In the genomic region with DNA sequence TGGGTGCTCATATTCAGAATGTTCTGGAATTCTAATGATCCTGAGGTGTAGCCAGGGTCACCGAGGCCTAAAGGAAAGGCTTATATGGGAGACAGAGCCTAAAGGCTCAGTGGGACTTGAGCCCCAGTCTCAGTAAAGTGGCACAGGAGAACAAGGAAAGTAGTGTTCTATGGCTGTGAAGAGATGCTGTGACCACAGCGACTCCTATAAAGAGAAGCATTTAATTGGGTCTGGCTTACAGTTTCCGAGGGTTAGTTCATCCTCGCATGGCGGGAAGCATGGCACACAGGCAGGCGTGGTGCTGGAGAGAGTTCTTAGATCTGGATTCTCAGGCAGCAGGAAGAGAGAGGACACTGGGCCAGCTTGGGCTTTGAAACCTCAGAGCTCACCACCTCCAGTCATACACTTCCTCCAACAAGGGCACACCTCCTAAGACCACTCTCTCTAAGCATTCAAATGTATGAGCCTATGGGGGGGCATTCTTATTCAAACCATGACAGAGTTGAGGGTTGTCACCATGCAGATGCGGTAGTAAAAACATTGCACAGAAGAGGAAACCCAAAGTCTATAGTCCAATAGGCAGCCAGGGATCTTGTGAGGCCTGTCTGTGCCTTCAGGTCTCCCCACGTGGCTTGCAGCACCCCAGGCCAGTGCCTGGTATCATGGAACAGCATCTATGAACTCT, we compare ENCODE assay signal across 29 mouse cellular contexts. TPM values are rescaled to one million over a fixed set of nuclear protein-coding genes. Genes with fewer than 3 reads are reported as not detected.
DNase-seq lines count a peak whose midpoint lies in the region; ATAC-seq lines count a peak whose summit lies in the region.
"Had no signal": no experiment of that assay in that cellular context is flagged by ENCODE, and none has a peak within 500 bp of the region (broad histone marks: within the 10 kb centered on the region; RNA-seq: fewer than 3 reads in every experiment).

No protein-coding gene starts in this region.

- H3K27me3 ChIP-seq in midbrain, embryonic 11.5 days (ENCODE audit: control insufficient read depth, insufficient read depth, low read length): peaks cover 32% of the 10 kb centered on the region
- H3K27me3 ChIP-seq in midbrain, embryonic 13.5 days: peaks cover 45% of the 10 kb centered on the region
- peaks cover 33% of the 10 kb centered on the region for H3K27me3 ChIP-seq in kidney, embryonic 14.5 days (ENCODE audit: control insufficient read depth, insufficient read depth, low read length)

- H3K27ac ChIP-seq in midbrain, embryonic 11.5 days (ENCODE audit: low read depth, low read length): no peak overlapping the region
- no peak overlapping the region for H3K27ac ChIP-seq in midbrain, embryonic 13.5 days
- no peak overlapping the region for H3K27ac ChIP-seq in kidney, embryonic 14.5 days (ENCODE audit: low read depth, low read length)
- H3K27ac ChIP-seq: forebrain, embryonic 10.5 days; forebrain, embryonic 15.5 days; heart, adult 2 months; heart, embryonic 10.5 days; heart, embryonic 13.5 days; hindbrain, embryonic 12.5 days; hindbrain, embryonic 15.5 days had no signal

- H3K4me2 ChIP-seq in midbrain, embryonic 11.5 days: no peak overlapping the region
- H3K4me2 ChIP-seq in midbrain, embryonic 13.5 days (replicated peaks): no peak overlapping the region
- H3K4me2 ChIP-seq in kidney, embryonic 14.5 days (replicated peaks; ENCODE audit: low read depth, low read length): no peak overlapping the region
- H3K4me2 ChIP-seq: forebrain, embryonic 15.5 days; heart, embryonic 13.5 days; hindbrain, embryonic 12.5 days; hindbrain, embryonic 15.5 days had no signal

- no peaks in the 10 kb centered on the region for H3K9me3 ChIP-seq in midbrain, embryonic 11.5 days (ENCODE audit: control insufficient read depth, low read length)
- H3K9me3 ChIP-seq in midbrain, embryonic 13.5 days: no peaks in the 10 kb centered on the region
- H3K9me3 ChIP-seq in kidney, embryonic 14.5 days (ENCODE audit: control insufficient read depth, low read length): no peaks in the 10 kb centered on the region
- H3K9me3 ChIP-seq: forebrain, embryonic 10.5 days; forebrain, embryonic 15.5 days; heart, embryonic 10.5 days; heart, embryonic 13.5 days; hindbrain, embryonic 12.5 days; hindbrain, embryonic 15.5 days had no signal

- peaks cover 33% of the 10 kb centered on the region for H3K4me1 ChIP-seq in midbrain, embryonic 11.5 days (ENCODE audit: control insufficient read depth, insufficient read depth, low read length)
- H3K4me1 ChIP-seq in midbrain, embryonic 13.5 days (replicated peaks): peaks cover 41% of the 10 kb centered on the region
- peaks cover 28% of the 10 kb centered on the region for H3K4me1 ChIP-seq in kidney, embryonic 14.5 days (ENCODE audit: control insufficient read depth, insufficient read depth, low read length)

- no peak overlapping the region for H3K9ac ChIP-seq in midbrain, embryonic 11.5 days (ENCODE audit: low read length)
- H3K9ac ChIP-seq in midbrain, embryonic 13.5 days (replicated peaks): no peak overlapping the region
- no peak overlapping the region for H3K9ac ChIP-seq in kidney, embryonic 14.5 days (ENCODE audit: low read depth, low read length)
- H3K9ac ChIP-seq: forebrain, embryonic 15.5 days; heart, embryonic 13.5 days; hindbrain, embryonic 12.5 days; hindbrain, embryonic 15.5 days had no signal

- H3K4me3 ChIP-seq in midbrain, embryonic 11.5 days (ENCODE audit: low read depth, low read length): no peak overlapping the region
- H3K4me3 ChIP-seq in midbrain, embryonic 13.5 days (replicated peaks): no peak overlapping the region
- H3K4me3 ChIP-seq in kidney, embryonic 14.5 days (ENCODE audit: low read length): no peak overlapping the region
- H3K4me3 ChIP-seq: forebrain, embryonic 10.5 days; forebrain, embryonic 15.5 days; heart, adult 2 months; heart, embryonic 10.5 days; heart, embryonic 13.5 days; hindbrain, embryonic 12.5 days; hindbrain, embryonic 15.5 days had no signal

- 84% methylated on average over 8 of the region's 8 CpGs for WGBS in midbrain, embryonic 11.5 days
- WGBS in midbrain, embryonic 13.5 days: 78% methylated on average over 8 of the region's 8 CpGs
- 81% methylated on average over 8 of the region's 8 CpGs for WGBS in kidney, embryonic 14.5 days

- ATAC-seq in midbrain, embryonic 11.5 days (ENCODE audit: low FRiP score): no peak
- no peak for ATAC-seq in midbrain, embryonic 13.5 days
- no peak for ATAC-seq in kidney, embryonic 14.5 days (ENCODE audit: low FRiP score, low TSS enrichment)
- ATAC-seq: CD4-positive, CD25-positive, alpha-beta regulatory T cell, adult 4 months; forebrain, embryonic 15.5 days had no signal

- H3K36me3 ChIP-seq in midbrain, embryonic 11.5 days (ENCODE audit: control insufficient read depth, insufficient read depth, low read length): no peaks in the 10 kb centered on the region
- no peaks in the 10 kb centered on the region for H3K36me3 ChIP-seq in midbrain, embryonic 13.5 days
- H3K36me3 ChIP-seq in kidney, embryonic 14.5 days (ENCODE audit: control insufficient read depth, insufficient read depth, low read length): no peaks in the 10 kb centered on the region
- H3K36me3 ChIP-seq: forebrain, embryonic 10.5 days; forebrain, embryonic 15.5 days; heart, embryonic 10.5 days; heart, embryonic 13.5 days; hindbrain, embryonic 12.5 days; hindbrain, embryonic 15.5 days had no signal

- DNase-seq in midbrain, embryonic 11.5 days (ENCODE audit: low spot score, missing footprints): peak; percentile 75
- peak; percentile 50 for DNase-seq in ZHBTc4 (ENCODE audit: low read depth, low spot score)
- peak; percentile 16 for DNase-seq in retina, embryonic 14.5 days (ENCODE audit: low spot score)
- no peak for DNase-seq in kidney, adult 8-10 months
- DNase-seq: adrenal gland, adult 2 months; adrenal gland, postnatal 14 days; cerebellum, adult 11-12 months; cerebellum, adult 8-10 months; cerebellum, postnatal 10 days; cerebellum, postnatal 36 days; embryo, embryonic 11 days; gastrocnemius, postnatal 10 days; gastrocnemius, postnatal 36 days; heart, adult 2 months; heart, postnatal 14 days had no signal

RNA-seq across cellular contexts. Expression of gene Sphk1, which starts 1.9 kb away (rescaled TPM):
- 7.1 and 8.3 TPM in 2 replicates for polyA plus RNA-seq in midbrain, embryonic 11.5 days (2014; fragmentation: Nextera tagmentation; extraction: Ambion mirVana)
- polyA plus RNA-seq in midbrain, embryonic 13.5 days (2015; fragmentation: Nextera tagmentation; extraction: Ambion mirVana): 3.1 and 3.2 TPM in 2 replicates
- polyA plus RNA-seq in kidney, embryonic 14.5 days (2014; fragmentation: Nextera tagmentation; extraction: Ambion mirVana): 3.0 and 3.7 TPM in 2 replicates

RNA-seq across cellular contexts. Expression of gene Prpsap1, which starts 34.8 kb away (rescaled TPM):
- polyA plus RNA-seq in midbrain, embryonic 11.5 days (2014; fragmentation: Nextera tagmentation; extraction: Ambion mirVana): 173 and 183 TPM in 2 replicates
- 175 and 187 TPM in 2 replicates for polyA plus RNA-seq in midbrain, embryonic 13.5 days (2015; fragmentation: Nextera tagmentation; extraction: Ambion mirVana)
- polyA plus RNA-seq in kidney, embryonic 14.5 days (2014; fragmentation: Nextera tagmentation; extraction: Ambion mirVana): 160 and 212 TPM in 2 replicates

RNA-seq across cellular contexts. Expression of gene Ube2o, which starts 52.5 kb away (rescaled TPM):
- polyA plus RNA-seq in midbrain, embryonic 11.5 days (2014; fragmentation: Nextera tagmentation; extraction: Ambion mirVana): 13.6 and 18.7 TPM in 2 replicates
- 12.3 and 12.7 TPM in 2 replicates for polyA plus RNA-seq in midbrain, embryonic 13.5 days (2015; fragmentation: Nextera tagmentation; extraction: Ambion mirVana)
- polyA plus RNA-seq in kidney, embryonic 14.5 days (2014; fragmentation: Nextera tagmentation; extraction: Ambion mirVana): 11.2 and 13.5 TPM in 2 replicates

RNA-seq across cellular contexts. Expression of gene Aanat, which starts 57.5 kb away (rescaled TPM):
- not detected in 2 replicates for polyA plus RNA-seq in midbrain, embryonic 11.5 days (2014; fragmentation: Nextera tagmentation; extraction: Ambion mirVana)
- 0.22 and 0.34 TPM in 2 replicates for polyA plus RNA-seq in midbrain, embryonic 13.5 days (2015; fragmentation: Nextera tagmentation; extraction: Ambion mirVana)
- polyA plus RNA-seq in kidney, embryonic 14.5 days (2014; fragmentation: Nextera tagmentation; extraction: Ambion mirVana): not detected in 2 replicates
- polyA plus RNA-seq: adrenal gland, adult 2 months; C2C12; CD4-positive, CD25-positive, alpha-beta regulatory T cell, adult 4 months; embryonic facial prominence, embryonic 11.5 days; embryonic facial prominence, embryonic 14.5 days; forebrain, embryonic 10.5 days; heart, adult 2 months; heart, embryonic 10.5 days; heart, embryonic 13.5 days; heart, embryonic 16.5 days; hindbrain, embryonic 15.5 days; intestine, embryonic 14.5 days had no signal

Comparison
In these comparisons a context has a peak if more than half of its experiments do, and no peak if none do; other contexts are left out.
1. DNase-seq: peak in midbrain, embryonic 11.5 days (single experiment), ZHBTc4 (single experiment) and retina, embryonic 14.5 days (single experiment); none in kidney, adult 8-10 months (0 of 2).